Comparison of ENCODE assay signal across 8 mouse cellular contexts in the genomic region with DNA sequence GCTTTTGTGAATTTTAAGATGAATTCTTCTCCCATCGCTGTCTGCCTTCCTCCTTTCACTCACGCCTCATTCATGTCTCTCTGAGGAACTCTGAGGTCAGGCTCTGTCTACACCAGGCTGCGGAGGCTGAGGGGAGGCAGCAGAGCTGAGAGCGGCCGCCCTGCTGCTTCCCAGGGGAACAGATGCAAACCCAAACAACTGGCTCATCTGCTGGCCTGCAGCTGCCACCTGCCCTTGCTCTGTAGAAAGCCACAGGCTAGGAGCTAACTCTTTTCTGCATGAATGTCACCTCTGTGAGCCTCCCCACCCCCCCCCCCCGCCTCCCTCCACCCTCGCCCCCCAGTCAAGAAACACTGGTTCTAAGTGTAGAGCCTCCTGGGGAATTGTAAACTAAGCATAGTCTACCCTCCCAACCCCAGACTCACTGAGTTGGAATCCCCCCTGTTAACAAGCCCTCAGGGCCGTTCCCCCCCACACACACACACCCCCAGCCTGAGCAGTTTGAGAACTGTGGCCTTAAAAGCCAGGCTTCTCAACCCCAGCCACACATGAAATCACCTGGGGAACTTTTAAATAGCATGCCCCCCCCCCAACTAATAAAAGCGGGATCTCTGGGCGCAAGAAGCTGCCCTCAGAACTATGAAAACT. TPM values are rescaled to one million over a fixed set of nuclear protein-coding genes. Genes with fewer than 3 reads are reported as not detected.
DNase-seq lines count a peak whose midpoint lies in the region; ATAC-seq and TF ChIP-seq lines count a peak whose summit lies in the region.
"Had no signal": no experiment of that assay in that cellular context is flagged by ENCODE, and none has a peak within 500 bp of the region (broad histone marks: within the 10 kb centered on the region; RNA-seq: fewer than 3 reads in every experiment).

No protein-coding gene starts in this region.

- H3K4me2 ChIP-seq in hindbrain, embryonic 12.5 days (replicated peaks), result no peak overlapping the region
- no peak overlapping the region for H3K4me2 ChIP-seq in hindbrain, embryonic 16.5 days (ENCODE audit: low read length)
- H3K4me2 ChIP-seq in embryonic facial prominence, embryonic 11.5 days (ENCODE audit: low read depth, low read length), result no peak overlapping the region

- ATAC-seq in hindbrain, embryonic 12.5 days (ENCODE audit: low FRiP score), result no peak
- no peak for ATAC-seq in hindbrain, embryonic 16.5 days
- no peak for ATAC-seq in embryonic facial prominence, embryonic 11.5 days (replicated peaks; ENCODE audit: insufficient number of reproducible peaks, low FRiP score, low TSS enrichment, low read depth)
- ATAC-seq in inflammation-experienced regulatory T-cells, adult 6 months, result no peak

- 29% methylated on average over 9 of the region's 10 CpGs for WGBS in hindbrain, embryonic 12.5 days
- WGBS in hindbrain, embryonic 16.5 days, result 25% methylated on average over 9 of the region's 10 CpGs
- WGBS in embryonic facial prominence, embryonic 11.5 days, result 34% methylated on average over 9 of the region's 10 CpGs
- 34% methylated on average over 10 of the region's 10 CpGs for WGBS in spleen, adult 2 months

- H3K36me3 ChIP-seq in hindbrain, embryonic 12.5 days, result no peaks in the 10 kb centered on the region
- no peaks in the 10 kb centered on the region for H3K36me3 ChIP-seq in hindbrain, embryonic 16.5 days (ENCODE audit: control insufficient read depth, insufficient read depth, low read length)
- H3K36me3 ChIP-seq in embryonic facial prominence, embryonic 11.5 days (replicated peaks; ENCODE audit: control insufficient read depth, insufficient read depth, low read depth, low read length), result no peaks in the 10 kb centered on the region
- H3K36me3 ChIP-seq in spleen, adult 2 months (ENCODE audit: control insufficient read depth, insufficient read depth, low read length), result no peaks in the 10 kb centered on the region

- peak; percentile 58 to 59 for DNase-seq in B cell, adult 2 months
- DNase-seq in embryonic facial prominence, embryonic 11.5 days (ENCODE audit: low spot score), result peak; percentile 36
- DNase-seq in spleen, adult 2 months (ENCODE audit: low read depth in 1 of 2, low spot score in 2 of 2), result peak; percentile 40 to 55
- no peak for DNase-seq in testis, postnatal 10 days (ENCODE audit: low spot score)
- DNase-seq: kidney, adult 9 months had no signal

- H3K27ac ChIP-seq in hindbrain, embryonic 12.5 days, result 0 out of 2 replicates have a peak overlapping the region, but pooled peaks have one; percentile 40
- no peak overlapping the region for H3K27ac ChIP-seq in hindbrain, embryonic 16.5 days (ENCODE audit: low read depth, low read length)
- no peak overlapping the region for H3K27ac ChIP-seq in embryonic facial prominence, embryonic 11.5 days (replicated peaks; ENCODE audit: low read depth, low read length)
- peak overlapping the region; percentile 12 for H3K27ac ChIP-seq in spleen, adult 2 months (ENCODE audit: insufficient read depth, low read length)

- peaks cover 25% of the 10 kb centered on the region for H3K4me1 ChIP-seq in hindbrain, embryonic 12.5 days
- peaks cover 8% of the 10 kb centered on the region for H3K4me1 ChIP-seq in hindbrain, embryonic 16.5 days (ENCODE audit: control insufficient read depth, insufficient read depth, low read depth, low read length)
- H3K4me1 ChIP-seq in embryonic facial prominence, embryonic 11.5 days (ENCODE audit: control insufficient read depth, insufficient read depth, low read length), result no peaks in the 10 kb centered on the region; the same call in none of the 2 replicates
- H3K4me1 ChIP-seq in spleen, adult 2 months (ENCODE audit: control insufficient read depth, insufficient read depth, insufficient read length), result peaks cover 8% of the 10 kb centered on the region; the same call in 1 of the 2 replicates

- no peak overlapping the region for H3K9ac ChIP-seq in hindbrain, embryonic 12.5 days
- H3K9ac ChIP-seq in hindbrain, embryonic 16.5 days (ENCODE audit: low read depth, low read length), result no peak overlapping the region
- no peak overlapping the region for H3K9ac ChIP-seq in embryonic facial prominence, embryonic 11.5 days (replicated peaks; ENCODE audit: low read length)

- no peaks in the 10 kb centered on the region for H3K9me3 ChIP-seq in hindbrain, embryonic 12.5 days (replicated peaks)
- H3K9me3 ChIP-seq in hindbrain, embryonic 16.5 days (ENCODE audit: control insufficient read depth, low read length), result no peaks in the 10 kb centered on the region
- no peaks in the 10 kb centered on the region for H3K9me3 ChIP-seq in embryonic facial prominence, embryonic 11.5 days (replicated peaks; ENCODE audit: control insufficient read depth, low read length)

- no peak for TF ChIP-seq CTCF in spleen, adult 2 months (IDR thresholded peaks at IDR 0.05; ENCODE audit: extremely low read depth, insufficient read depth, insufficient read length, insufficient replicate concordance)

- no peak for TF ChIP-seq POLR2A in spleen, adult 2 months (IDR thresholded peaks at IDR 0.05; ENCODE audit: low read depth, low read length)

- no peak overlapping the region for H3K4me3 ChIP-seq in hindbrain, embryonic 12.5 days
- no peak overlapping the region for H3K4me3 ChIP-seq in hindbrain, embryonic 16.5 days (ENCODE audit: low read length)
- H3K4me3 ChIP-seq in embryonic facial prominence, embryonic 11.5 days (ENCODE audit: low read depth, low read length), result no peak overlapping the region
- no peak overlapping the region for H3K4me3 ChIP-seq in spleen, adult 2 months (ENCODE audit: extremely low read depth, insufficient read depth, insufficient read length)

- H3K27me3 ChIP-seq in hindbrain, embryonic 12.5 days, result no peaks in the 10 kb centered on the region
- no peaks in the 10 kb centered on the region for H3K27me3 ChIP-seq in hindbrain, embryonic 16.5 days (replicated peaks; ENCODE audit: control insufficient read depth, insufficient read depth, low read length)
- H3K27me3 ChIP-seq in embryonic facial prominence, embryonic 11.5 days (ENCODE audit: control insufficient read depth, insufficient read depth, low read length), result no peaks in the 10 kb centered on the region
- H3K27me3 ChIP-seq in spleen, adult 2 months (ENCODE audit: control insufficient read depth, insufficient read depth, low read length), result no peaks in the 10 kb centered on the region

RNA-seq across cellular contexts. Expression of a gene that starts 28.3 kb away (rescaled TPM):
- polyA plus RNA-seq in hindbrain, embryonic 12.5 days (2016; fragmentation: Nextera tagmentation; extraction: Ambion mirVana), result 56.6 and 59.9 TPM in 2 replicates
- polyA plus RNA-seq in hindbrain, embryonic 16.5 days (2015; fragmentation: Nextera tagmentation; extraction: Ambion mirVana), result 31.1 and 36.7 TPM in 2 replicates
- polyA plus RNA-seq in embryonic facial prominence, embryonic 11.5 days (2014; fragmentation: Nextera tagmentation; extraction: Ambion mirVana), result 39.0 and 39.5 TPM in 2 replicates
- 12.4 and 12.8 TPM in 2 replicates for polyA plus RNA-seq in spleen, adult 2 months (2012; rRNA removed)
- polyA plus RNA-seq in inflammation-experienced regulatory T-cells, adult 6 months (2017; shearing (Covaris generic)), result 10 to 100 TPM in 1 of 3 experiments, 1 to 10 TPM in 2; 3.4 to 13.1 (median 6.7) TPM

Comparison
In these comparisons a context has a peak if more than half of its experiments do, and no peak if none do; other contexts are left out.
1. H3K27ac ChIP-seq: peak in hindbrain, embryonic 12.5 days (single experiment) and spleen, adult 2 months (single experiment); none in hindbrain, embryonic 16.5 days (single experiment) and embryonic facial prominence, embryonic 11.5 days (single experiment).